ENCODE assay signal across 8 mouse cellular contexts in genomic region chr2:170002594-170003504, GRCm38 (mm10).
DNase-seq lines count a peak whose midpoint lies in the region; ATAC-seq and TF ChIP-seq lines count a peak whose summit lies in the region.

No protein-coding gene starts in this region.

- peak overlapping the region; percentile 37; the same call in 1 of the 2 replicates for H3K27ac ChIP-seq in forebrain, embryonic 13.5 days
- H3K27ac ChIP-seq in liver, postnatal 0 days (ENCODE audit: low read depth) = peak overlapping the region; percentile 77

- no peaks in the 10 kb centered on the region for H3K9me3 ChIP-seq in forebrain, embryonic 13.5 days (replicated peaks)
- H3K9me3 ChIP-seq in liver, postnatal 0 days (ENCODE audit: low read length) = no peaks in the 10 kb centered on the region

- peak; percentile 47 for DNase-seq in right cerebral cortex, adult 18-20 months
- DNase-seq in right cerebral cortex, postnatal 14 days = no peak
- peak; percentile 46 for DNase-seq in kidney, postnatal 14 days
- DNase-seq in liver, postnatal 0 days = peak; percentile 66
- DNase-seq in right cerebral cortex, postnatal 25 days = peak; percentile 40
- DNase-seq in heart, postnatal 25 days (ENCODE audit: low spot score) = no peak

- H3K36me3 ChIP-seq in forebrain, embryonic 13.5 days (ENCODE audit: poor library complexity, severe bottlenecking) = no peaks in the 10 kb centered on the region
- no peaks in the 10 kb centered on the region for H3K36me3 ChIP-seq in liver, postnatal 0 days (replicated peaks; ENCODE audit: insufficient read depth, low read length)

- TF ChIP-seq CTCF in liver, postnatal 0 days (IDR thresholded peaks at IDR 0.05; ENCODE audit: low read depth) = peak; percentile 38

- peaks cover 36% of the 10 kb centered on the region for H3K4me1 ChIP-seq in forebrain, embryonic 13.5 days
- H3K4me1 ChIP-seq in liver, postnatal 0 days (ENCODE audit: insufficient read depth) = 0 out of 2 replicates have a peak, but pooled peaks cover 3% of the 10 kb centered on the region

- no peak overlapping the region for H3K9ac ChIP-seq in forebrain, embryonic 13.5 days
- no peak overlapping the region for H3K9ac ChIP-seq in liver, postnatal 0 days (replicated peaks)

- TF ChIP-seq EP300 in liver, postnatal 0 days (IDR thresholded peaks at IDR 0.05; ENCODE audit: low read depth) = no peak

- intact Hi-C loops in heart, postnatal 25 days (cut with DNase I) = no loop called here

- no peaks in the 10 kb centered on the region for H3K27me3 ChIP-seq in forebrain, embryonic 13.5 days
- no peaks in the 10 kb centered on the region for H3K27me3 ChIP-seq in liver, postnatal 0 days (ENCODE audit: insufficient read depth, low read length)

- 0 out of 2 replicates have a peak, but pooled peaks have one; percentile 19 for ATAC-seq in forebrain, embryonic 13.5 days
- ATAC-seq in liver, postnatal 0 days = peak; percentile 86
- ATAC-seq in erythroid progenitor cell, adult 5-6 weeks (replicated peaks; ENCODE audit: low FRiP score, poor library complexity, severe bottlenecking) = no peak

- WGBS in forebrain, embryonic 13.5 days = 56% methylated on average over 25 of the region's 25 CpGs
- 55% methylated on average over 25 of the region's 25 CpGs for WGBS in liver, postnatal 0 days (ENCODE audit: insufficient replicate concordance)

- no peak overlapping the region for H3K4me2 ChIP-seq in forebrain, embryonic 13.5 days
- peak overlapping the region; percentile 62 for H3K4me2 ChIP-seq in liver, postnatal 0 days (ENCODE audit: low read depth, low read length)

- H3K4me3 ChIP-seq in forebrain, embryonic 13.5 days = no peak overlapping the region
- peak overlapping the region; percentile 19; the same call in 1 of the 2 replicates for H3K4me3 ChIP-seq in liver, postnatal 0 days (ENCODE audit: low read depth, low read length)

Comparison
In these comparisons a context has a peak if more than half of its experiments do, and no peak if none do; other contexts are left out.
1. DNase-seq: peak in right cerebral cortex, adult 18-20 months (single experiment), kidney, postnatal 14 days (single experiment), liver, postnatal 0 days (single experiment) and right cerebral cortex, postnatal 25 days (single experiment); none in right cerebral cortex, postnatal 14 days (single experiment) and heart, postnatal 25 days (single experiment).